Mouse (Mus musculus): ENCODE data around the gene Ctsc.
"Not testable (repeated sequence)": the region's sequence is repeated elsewhere in the genome, so short reads cannot be mapped to it uniquely, and the experiment has no call there.

The Ctsc gene

DNA sequence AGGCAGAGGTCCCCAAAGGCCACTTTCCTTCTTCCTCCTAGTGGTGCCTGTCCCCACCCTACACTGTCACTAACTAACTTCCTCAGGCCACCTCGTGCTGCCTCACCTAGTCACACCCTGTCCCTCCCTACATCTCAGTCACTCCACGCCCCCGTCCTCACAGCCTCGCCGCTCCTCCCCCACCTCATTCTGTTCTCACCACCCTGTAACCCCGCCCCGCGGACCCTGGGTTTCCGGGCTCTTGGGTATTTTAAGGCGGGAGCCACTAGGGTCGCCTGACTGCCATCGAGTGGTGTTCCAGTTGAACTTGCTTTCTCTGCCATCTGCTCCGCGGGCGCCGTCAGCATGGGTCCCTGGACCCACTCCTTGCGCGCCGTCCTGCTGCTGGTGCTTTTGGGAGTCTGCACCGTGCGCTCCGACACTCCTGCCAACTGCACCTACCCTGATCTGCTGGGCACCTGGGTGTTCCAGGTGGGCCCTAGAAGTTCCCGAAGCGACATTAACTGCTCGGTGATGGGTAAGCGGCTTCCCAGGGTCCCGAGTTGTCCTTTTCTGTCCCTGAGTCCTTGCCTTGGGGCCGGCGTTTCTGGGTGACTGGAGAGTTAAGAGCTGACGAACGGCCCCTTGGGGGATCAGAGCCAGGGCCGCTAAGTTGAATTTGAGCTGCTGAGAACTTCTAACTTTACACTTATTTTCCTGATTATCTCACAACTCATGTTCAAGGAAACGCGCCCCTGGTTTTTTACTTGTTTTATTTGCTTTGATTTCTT is at the start of gene Ctsc:
Gene Ctsc (plus strand): TSS at position 228 of the 770 bp plus-strand sequence.
- DNase-seq: peak; percentile 2 to 5

DNA sequence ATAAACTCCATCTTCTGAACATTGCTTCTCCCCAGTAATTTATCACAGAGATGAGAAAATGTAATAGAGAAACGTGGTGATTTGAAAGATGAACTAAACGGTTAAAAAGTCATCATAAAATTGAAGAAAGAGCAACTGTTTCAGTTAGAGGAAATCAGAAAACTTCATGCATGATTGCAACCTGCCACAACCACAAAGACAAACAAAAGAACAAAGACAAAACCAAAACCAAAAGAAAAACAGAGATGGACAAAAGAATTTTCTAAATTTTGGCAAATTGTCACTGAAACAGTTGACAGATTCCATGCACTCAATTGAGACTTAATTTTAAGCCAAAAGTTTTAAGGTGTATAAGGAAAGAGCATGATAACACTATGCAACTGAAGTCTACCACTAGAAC is 48.8 kb upstream of the Ctsc start:
- no peak for DNase-seq

DNA sequence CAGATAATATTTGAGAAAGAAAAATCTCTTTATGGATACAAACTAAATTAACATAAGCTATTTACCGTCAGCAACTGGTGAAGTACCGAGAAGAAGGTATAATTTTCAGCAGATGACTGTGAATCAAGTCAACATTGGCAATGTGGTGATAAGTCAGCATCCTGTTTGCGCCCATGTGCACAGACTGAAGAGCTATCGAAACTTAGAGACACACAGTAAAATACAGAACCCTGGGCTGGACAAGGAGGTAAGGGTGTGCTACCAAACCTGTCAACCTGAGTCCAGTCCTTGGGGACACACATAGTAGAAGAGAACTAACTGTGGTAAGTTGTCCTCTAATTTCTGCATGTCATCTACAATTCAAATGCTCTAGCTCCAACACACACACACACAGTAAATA is 47.8 kb upstream of the Ctsc start:
- no peak for DNase-seq

GRCm38 (mm10) chr7:88230756-88231522 is 46.9 kb upstream of the Ctsc start:
- no peak for DNase-seq

DNA sequence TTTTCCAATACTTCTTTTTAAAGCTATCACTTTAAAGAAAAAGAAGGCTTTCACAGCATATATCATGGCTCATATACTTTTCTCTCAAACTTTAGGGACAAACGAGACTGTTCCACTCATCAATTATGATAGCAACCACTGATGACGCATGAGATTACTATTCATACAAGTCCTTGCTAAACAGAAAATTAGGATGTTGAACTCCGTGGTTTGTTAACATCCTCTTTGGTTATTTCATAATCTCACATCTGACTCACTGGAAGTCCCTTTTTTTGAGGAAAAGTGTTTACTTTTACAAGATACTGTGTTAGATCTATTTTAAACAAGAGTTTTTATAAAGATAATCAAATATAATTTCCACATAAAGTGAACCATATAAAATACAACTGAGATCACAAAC is 34.8 kb upstream of the Ctsc start:
- DNase-seq: no peak

DNA sequence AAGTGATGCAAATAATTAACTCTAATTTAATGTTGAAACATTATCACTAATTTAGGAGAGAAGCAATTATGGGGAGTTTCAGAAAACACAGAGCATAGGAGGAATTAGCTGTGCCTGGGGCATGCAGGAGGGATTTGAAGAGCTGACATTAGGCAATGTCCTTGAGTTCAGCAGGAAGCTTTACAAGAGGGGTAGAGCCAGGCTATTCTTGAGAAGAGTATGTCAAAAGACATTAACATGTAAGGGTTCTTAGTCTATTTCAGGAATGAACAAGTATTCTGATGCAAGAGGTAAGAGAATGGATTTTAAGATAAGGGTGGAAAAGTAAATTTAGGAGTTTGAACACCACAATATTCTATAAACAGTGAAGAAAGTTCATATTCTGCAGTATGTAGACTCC is 33.4 kb upstream of the Ctsc start:
- DNase-seq: no peak

DNA sequence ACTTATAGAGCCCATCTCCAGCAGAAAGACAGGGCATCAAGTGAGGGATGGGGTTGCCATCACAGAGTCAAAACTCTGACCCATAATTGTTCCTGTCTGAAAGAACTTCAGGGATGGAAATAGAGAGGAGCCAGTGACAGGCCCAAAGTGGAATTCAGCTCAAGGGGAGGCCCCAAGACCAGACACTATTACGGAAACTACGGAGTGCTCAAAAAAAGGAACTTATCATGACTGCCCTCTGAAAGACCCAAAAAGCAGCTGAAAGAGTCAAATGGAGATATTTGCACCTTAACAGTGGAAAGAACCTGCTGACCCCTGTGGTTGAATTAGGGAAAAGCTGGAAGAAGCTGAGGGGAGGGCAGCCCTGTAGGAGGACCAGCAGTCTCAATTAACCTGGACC is 27.5 kb upstream of the Ctsc start:
- not testable (repeated sequence) for DNase-seq

DNA sequence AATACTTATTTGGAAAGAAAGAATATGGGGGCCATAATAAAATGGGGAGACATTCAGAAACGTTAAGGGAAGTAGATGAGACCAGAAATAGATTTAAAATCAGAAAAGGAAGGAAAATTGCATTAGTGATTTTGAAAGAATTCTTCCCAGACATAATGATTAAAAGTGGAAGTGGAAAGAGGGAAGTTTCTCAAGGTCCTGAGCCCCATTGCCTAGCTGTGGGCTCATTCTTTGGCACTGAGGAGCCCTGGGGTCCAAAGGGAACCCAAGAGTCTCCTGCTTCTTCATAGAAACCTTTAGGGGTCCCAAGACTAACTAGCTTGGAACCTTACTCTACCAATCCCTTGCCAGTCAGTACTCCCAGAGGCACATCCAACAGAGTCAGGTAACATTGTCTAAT is 26.4 kb upstream of the Ctsc start:
- no peak for DNase-seq

DNA sequence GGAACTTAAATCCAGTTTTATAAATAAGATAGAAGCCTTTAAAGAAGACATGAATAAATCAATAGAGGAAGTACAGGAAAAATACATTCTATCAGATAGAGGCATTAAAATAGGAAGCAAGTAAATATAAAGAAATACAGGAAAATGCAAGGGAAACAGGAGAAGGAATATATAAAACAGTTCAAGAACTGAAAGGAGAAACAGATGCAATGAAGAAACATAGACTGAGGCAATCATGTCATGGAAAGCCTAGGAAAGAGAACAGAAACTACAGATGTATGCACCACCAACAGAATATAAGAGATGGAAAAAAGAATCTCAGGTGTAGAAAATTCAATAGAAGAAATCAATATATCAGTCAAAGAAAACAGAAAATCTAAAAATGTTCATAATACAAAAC is 25.8 kb upstream of the Ctsc start:
- no peak for DNase-seq

DNA sequence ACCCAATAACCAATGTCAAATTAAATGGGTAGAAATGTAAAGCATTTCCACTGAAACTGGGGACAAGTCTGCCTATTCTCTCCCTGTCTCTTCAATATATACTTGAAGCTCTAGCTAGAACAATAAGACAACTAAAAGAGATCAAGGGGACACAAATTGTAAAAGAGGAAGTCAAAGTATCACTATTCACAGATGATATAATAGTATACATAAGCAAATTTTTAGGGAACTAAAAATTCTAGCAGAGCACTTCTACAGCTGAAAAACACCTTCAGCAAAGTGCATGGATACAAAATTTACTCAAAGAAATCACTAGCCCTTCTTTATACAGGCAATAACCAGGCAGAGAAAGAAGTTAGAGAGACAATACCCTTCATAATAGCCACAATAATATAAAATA is 23.0 kb upstream of the Ctsc start:
- DNase-seq: no peak

DNA sequence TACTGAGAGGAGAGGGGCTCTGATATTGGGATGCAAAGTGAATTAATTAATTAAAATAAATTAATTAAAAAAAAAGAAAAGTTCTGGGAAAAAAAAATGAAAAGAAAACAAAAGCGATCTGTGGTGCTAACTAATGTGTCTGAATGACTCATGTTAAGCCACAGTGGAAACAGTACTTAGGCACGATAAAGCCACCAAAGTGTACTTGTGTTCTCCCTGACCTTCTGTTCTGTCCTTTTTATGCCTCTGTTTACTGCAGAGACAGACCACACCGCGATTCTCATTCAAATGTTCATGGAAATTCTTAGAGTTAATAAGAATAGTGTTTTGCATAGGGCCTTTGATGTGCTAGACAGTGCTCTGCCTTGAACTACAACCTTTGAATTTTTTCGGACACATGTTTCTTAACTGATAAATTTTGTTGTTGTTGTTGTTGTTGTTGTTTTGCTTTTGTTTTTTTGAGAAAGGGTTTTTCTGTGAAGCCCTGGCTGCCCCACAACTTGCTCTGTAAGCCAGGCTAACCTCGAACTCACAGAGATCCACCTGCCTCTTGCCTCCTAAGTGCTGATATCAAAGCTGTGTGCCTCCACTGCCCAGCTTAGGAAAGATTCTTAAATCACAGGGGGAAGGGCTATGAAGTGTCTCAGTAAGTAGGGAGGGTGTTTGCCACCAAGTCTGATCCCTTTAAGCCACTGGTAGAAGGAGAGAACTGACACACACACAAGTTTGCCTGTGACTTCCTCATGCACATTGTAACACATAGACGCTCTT is 18.5 kb upstream of the Ctsc start:
- no peak for DNase-seq

- no peak for DNase-seq
These were observed 16.1 kb upstream of the Ctsc start for GRCm38 (mm10) chr7:88261799-88262198.

GRCm38 (mm10) chr7:88264861-88265260 is 13.0 kb upstream of the Ctsc start:
- no peak for DNase-seq

- no peak for DNase-seq
These were observed 8.0 kb upstream of the Ctsc start for GRCm38 (mm10) chr7:88269913-88270312.

GRCm38 (mm10) chr7:88271531-88271930 is 6.4 kb upstream of the Ctsc start:
- DNase-seq: no peak

DNA sequence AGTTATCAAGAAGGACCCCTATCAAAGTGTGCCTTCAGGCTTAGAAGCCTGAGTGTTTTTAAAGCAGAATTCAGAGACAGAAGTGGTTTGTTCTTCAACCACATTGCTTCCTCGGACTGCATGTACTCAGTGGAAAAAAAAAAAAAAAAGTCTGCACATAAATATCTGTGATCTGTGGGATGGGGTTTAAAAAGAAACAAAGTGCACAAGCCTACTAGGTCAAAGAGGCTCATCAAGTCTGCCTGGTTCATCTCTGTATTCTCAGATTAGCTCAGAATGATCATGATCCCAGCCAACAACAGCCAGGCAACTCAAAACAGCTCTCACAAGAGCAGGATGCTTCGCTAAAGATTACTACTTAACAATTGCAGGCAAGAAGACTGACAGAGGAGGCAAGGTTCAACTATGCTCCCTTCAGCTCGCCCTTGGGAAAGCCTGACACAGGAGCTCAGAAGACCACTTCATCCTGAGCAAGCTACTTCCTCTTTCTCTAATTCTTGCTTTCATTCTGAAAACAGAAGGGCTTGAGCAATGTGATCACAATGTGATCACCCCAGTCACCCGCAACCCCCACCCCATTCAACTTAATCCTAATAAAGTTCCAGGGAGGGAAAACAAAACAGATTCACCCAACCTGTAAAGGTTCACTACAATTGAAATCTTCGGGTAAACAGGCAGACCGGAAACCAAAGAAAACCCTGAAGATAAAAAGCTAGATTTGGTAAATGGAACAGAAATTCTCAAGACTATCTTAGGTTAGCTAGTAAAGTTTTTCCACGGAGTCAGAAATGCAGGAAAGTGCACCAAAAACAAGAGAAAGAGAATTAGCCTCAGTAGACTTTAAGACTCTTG is 745 bp upstream of the Ctsc start:
- DNase-seq: no peak

GRCm38 (mm10) chr7:88278628-88279196 is 827 bp downstream of the Ctsc start:
- no peak for DNase-seq

DNA sequence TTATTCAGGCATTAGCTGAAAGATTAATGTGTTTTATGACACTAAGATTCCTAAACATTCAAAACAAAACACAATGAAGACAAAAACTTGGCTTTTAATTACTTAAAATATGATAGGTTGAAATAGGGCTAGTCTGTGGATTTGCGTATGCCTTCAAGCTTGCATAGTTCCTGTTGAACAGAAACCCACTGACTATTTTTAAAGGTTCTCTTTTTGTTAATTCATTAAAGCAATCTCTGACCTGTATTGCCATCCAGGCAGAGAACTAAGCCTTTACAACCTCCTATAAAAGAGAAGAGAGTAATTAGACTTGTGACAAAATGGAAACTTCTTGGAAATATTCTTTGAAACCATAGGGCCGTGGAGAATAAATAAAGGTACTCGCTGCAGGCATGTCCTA is 7.4 kb downstream of the Ctsc start:
- DNase-seq: no peak

DNA sequence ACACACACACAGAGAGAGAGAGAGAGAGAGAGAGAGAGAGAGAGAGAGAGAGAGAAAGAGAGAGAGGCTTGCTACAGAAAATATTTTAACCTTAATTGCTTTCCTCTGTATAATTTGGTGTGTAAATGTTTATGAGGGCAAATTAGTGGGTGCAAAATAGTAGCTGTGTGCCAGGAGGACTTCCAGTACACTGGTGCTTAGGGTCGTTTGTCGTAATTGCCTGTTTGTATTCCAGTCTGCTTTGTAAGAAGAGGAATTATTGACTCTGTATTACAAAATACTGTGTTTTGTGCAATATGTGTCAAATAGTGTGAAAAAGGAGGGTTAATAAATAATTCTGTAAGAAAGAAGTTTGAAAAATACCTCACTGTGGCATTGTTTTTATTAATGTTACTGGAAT is 13.2 kb downstream of the Ctsc start:
- DNase-seq: no peak

- DNase-seq: no peak
These were observed 14.2 kb downstream of the Ctsc start for GRCm38 (mm10) chr7:88292044-88292443.

- DNase-seq: no peak
These were observed 16.0 kb downstream of the Ctsc start for GRCm38 (mm10) chr7:88293907-88294306.

- no peak for DNase-seq
These were observed 18.1 kb downstream of the Ctsc start for GRCm38 (mm10) chr7:88295989-88296388.

Measured in cerebellum, adult 18-20 months (tissue).